Mouse (Mus musculus) embryonic facial prominence, embryonic 13.5 days (tissue): ENCODE results near the gene Ddit4l. TPM values are rescaled to one million over a fixed set of nuclear protein-coding genes. Genes with fewer than 3 reads are reported as not detected.
"Not testable (repeated sequence)": the region's sequence is repeated elsewhere in the genome, so short reads cannot be mapped to it uniquely, and the experiment has no call there.

Experiments used
- ATAC-seq: fragments of 200-750 bp; cut with Nextera tagmentation; 2 replicates; pipeline ENCODE4 v1.8.0; 2017; ENCODE audit warnings: low read depth; ENCODE audit not compliant: insufficient number of reproducible peaks, insufficient read depth, low FRiP score, low TSS enrichment
- H3K27ac ChIP-seq: fragments of 300-500 bp; sonication (generic); 2 replicates; pipeline ENCODE4 v1.5.1; 2015; ENCODE audit warnings: moderate library complexity, mild to moderate bottlenecking, inconsistent platforms
- H3K27me3 ChIP-seq: fragments of 300-500 bp; sonication (generic); 2 replicates; pipeline ENCODE4 v1.6.1; 2015; ENCODE audit warnings: mild to moderate bottlenecking, inconsistent platforms
- H3K36me3 ChIP-seq: fragments of 300-500 bp; sonication (generic); 2 replicates; pipeline ENCODE4 v1.6.1; 2015; ENCODE audit warnings: mild to moderate bottlenecking, inconsistent platforms
- H3K4me1 ChIP-seq: fragments of 300-500 bp; sonication (generic); 2 replicates; pipeline ENCODE4 v1.6.1; 2015; ENCODE audit warnings: inconsistent platforms
- H3K4me2 ChIP-seq: fragments of 300-500 bp; sonication (generic); 2 replicates; pipeline ENCODE4 v1.6.1; 2015; ENCODE audit warnings: moderate library complexity, mild to moderate bottlenecking, inconsistent platforms
- H3K4me3 ChIP-seq: fragments of 300-500 bp; sonication (generic); 2 replicates; pipeline ENCODE4 v1.5.1; 2015; ENCODE audit warnings: mild to moderate bottlenecking, inconsistent platforms
- H3K9ac ChIP-seq: fragments of 300-500 bp; sonication (generic); 2 replicates; pipeline ENCODE4 v1.6.1; 2015; ENCODE audit warnings: mild to moderate bottlenecking, inconsistent platforms
- H3K9me3 ChIP-seq: fragments of 300-500 bp; sonication (generic); 2 replicates; pipeline ENCODE4 v1.6.1; 2016; ENCODE audit warnings: inconsistent platforms
- WGBS: fragments of 180-500 bp; shearing (Covaris S2); methylation state at CpG from one replicate; pipeline ENCODE4 v1.1.7; 2015; ENCODE audit warnings: mixed read lengths; 5-methylcytosine and 5-hydroxymethylcytosine counted together
- microRNA-seq: library from miRNA; unstranded; fragments of <30 nt; microRNA quantifications from one replicate; pipeline ENCODE4, GENCODE M21; 2016
- polyA plus RNA-seq: library from polyadenylated mRNA; unstranded; fragments of >200 nt; fragmentation: Nextera tagmentation; extraction: Ambion mirVana; gene quantifications from 2 replicates; pipeline ENCODE4 v1.2.1, GENCODE M21; 2015

Ddit4l gene
- polyA plus RNA-seq, 1 experiment from 2014 or later: 66.0 TPM

DNA sequence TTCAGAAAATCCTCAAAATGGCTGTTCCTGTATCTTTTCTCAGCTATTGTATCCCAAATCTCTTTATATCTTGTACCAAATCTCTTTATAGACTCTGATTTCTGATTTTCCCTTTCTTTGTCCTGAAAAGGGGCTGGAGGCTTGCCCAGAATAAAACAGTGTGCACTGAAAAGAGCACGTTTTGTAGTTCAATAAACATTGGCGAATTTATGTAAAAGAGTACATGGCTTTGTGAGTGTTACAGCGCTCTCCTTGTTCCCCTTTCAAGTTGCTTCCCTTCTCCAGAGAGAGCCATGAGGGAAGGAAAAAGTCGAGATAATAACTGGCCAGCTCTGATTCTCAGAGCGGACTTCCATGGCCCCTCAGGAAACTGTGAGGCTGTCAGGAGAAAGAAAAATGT lies 27.7 kb downstream of the Ddit4l start:
- no peak overlapping the region for H3K9ac ChIP-seq
- no peak overlapping the region for H3K4me3 ChIP-seq
- H3K27me3 ChIP-seq: no peaks in the 10 kb centered on the region
- ATAC-seq: no peak
- H3K36me3 ChIP-seq: no peaks in the 10 kb centered on the region
- H3K4me1 ChIP-seq: no peaks in the 10 kb centered on the region; the same call in 1 of the 2 replicates
- no peak overlapping the region for H3K27ac ChIP-seq
- 70% methylated on average over 5 of the region's 5 CpGs for WGBS
- H3K4me2 ChIP-seq: no peak overlapping the region
- no peaks in the 10 kb centered on the region for H3K9me3 ChIP-seq

DNA sequence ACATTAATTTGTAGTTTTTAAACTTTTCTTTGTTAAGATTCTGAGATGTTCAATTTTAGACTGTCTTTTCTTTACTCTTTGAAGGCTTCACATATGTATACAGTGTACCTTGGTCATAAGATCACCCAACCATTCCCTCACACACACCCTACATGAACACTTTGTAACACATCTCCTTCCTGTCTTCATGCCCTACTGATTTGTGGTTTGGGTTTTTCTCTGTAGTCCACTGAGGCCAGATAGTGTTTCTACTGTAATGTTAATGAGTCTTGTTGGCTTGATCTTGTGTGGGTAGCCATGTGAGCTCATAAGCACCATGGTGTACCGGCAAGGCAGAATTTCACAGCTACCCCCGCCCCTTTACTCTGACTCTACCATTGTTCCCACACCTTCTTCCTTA lies 31.4 kb downstream of the Ddit4l start:
- no peaks in the 10 kb centered on the region for H3K9me3 ChIP-seq
- H3K36me3 ChIP-seq: no peaks in the 10 kb centered on the region
- no peak overlapping the region for H3K9ac ChIP-seq
- no peaks in the 10 kb centered on the region for H3K27me3 ChIP-seq
- no peak overlapping the region for H3K4me2 ChIP-seq
- ATAC-seq: no peak
- H3K4me3 ChIP-seq: no peak overlapping the region
- WGBS: 84% methylated on average over 2 of the region's 2 CpGs
- H3K27ac ChIP-seq: no peak overlapping the region
- H3K4me1 ChIP-seq: no peaks in the 10 kb centered on the region; the same call in 1 of the 2 replicates

DNA sequence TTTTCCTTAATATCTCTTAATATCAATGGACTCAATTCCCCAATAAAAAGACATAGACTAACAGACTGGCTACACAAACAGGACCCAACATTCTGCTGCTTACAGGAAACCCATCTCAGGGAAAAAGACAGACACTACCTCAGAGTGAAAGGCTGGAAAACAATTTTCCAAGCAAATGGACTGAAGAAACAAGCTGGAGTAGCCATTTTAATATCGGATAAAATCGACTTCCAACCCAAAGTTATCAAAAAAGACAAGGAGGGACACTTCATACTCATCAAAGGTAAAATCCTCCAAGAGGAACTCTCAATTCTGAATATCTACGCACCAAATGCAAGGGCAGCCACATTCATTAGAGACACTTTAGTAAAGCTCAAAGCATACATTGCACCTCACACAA lies 49.8 kb downstream of the Ddit4l start, which contains the start of gene Gm21962:
TSS of gene Gm21962 (plus strand) at position 301 of the 400 bp plus-strand sequence.
- ATAC-seq, H3K27me3 ChIP-seq, H3K9me3 ChIP-seq, H3K9ac ChIP-seq, H3K36me3 ChIP-seq, H3K4me2 ChIP-seq, H3K4me1 ChIP-seq, H3K4me3 ChIP-seq, H3K27ac ChIP-seq: not testable (repeated sequence)
- WGBS: no CpG with 5 or more reads among the region's 3 CpGs

Small RNAs within 50 kb of the gene (microRNA-seq; reads per million reads assigned to microRNA genes)
- gene Gm22468: not detected

Other genes starting within 250 kb of the Ddit4l start
- not detected in 2 replicates for gene Gm21962, start 49.9 kb downstream of the Ddit4l start, polyA plus RNA-seq
- gene H2afz, start 242.9 kb downstream of the Ddit4l start, polyA plus RNA-seq: 2,079 and 2,169 TPM in 2 replicates
- gene Dnajb14, start 246.1 kb downstream of the Ddit4l start, polyA plus RNA-seq: 9.9 and 10.4 TPM in 2 replicates